Mouse (Mus musculus) spleen, adult 12 weeks (tissue): ENCODE measurements around the gene Rnase11.

ENCODE experiments used
- DNase-seq: peaks from one replicate; pipeline ENCODE4 v3.0.0; 2022; ENCODE audit warnings: low spot score

The Rnase11 gene

DNA sequence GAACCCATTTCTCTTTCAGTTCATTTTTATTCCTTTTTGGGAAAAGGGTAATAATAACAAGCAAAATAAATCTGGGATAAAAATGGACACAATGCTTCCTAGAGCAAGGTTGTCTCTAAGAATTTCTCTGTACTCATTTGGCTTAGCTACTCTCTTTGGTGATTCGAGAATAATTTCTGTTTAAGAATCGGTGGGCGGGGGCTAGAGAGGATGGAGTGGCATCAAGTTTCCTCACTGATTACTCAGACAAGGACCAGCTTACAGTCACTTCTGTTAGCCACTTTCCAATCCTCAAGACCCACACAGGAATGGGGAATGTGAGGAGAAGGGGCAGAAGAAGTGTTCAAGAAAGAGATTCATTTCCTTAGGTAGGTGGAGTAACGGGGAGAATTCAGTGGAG is 41.2 kb downstream of the Rnase11 start:
- no peak for DNase-seq

GRCm38 (mm10) chr14:51007914-51008713 is 41.8 kb downstream of the Rnase11 start:
- DNase-seq = no peak

DNA sequence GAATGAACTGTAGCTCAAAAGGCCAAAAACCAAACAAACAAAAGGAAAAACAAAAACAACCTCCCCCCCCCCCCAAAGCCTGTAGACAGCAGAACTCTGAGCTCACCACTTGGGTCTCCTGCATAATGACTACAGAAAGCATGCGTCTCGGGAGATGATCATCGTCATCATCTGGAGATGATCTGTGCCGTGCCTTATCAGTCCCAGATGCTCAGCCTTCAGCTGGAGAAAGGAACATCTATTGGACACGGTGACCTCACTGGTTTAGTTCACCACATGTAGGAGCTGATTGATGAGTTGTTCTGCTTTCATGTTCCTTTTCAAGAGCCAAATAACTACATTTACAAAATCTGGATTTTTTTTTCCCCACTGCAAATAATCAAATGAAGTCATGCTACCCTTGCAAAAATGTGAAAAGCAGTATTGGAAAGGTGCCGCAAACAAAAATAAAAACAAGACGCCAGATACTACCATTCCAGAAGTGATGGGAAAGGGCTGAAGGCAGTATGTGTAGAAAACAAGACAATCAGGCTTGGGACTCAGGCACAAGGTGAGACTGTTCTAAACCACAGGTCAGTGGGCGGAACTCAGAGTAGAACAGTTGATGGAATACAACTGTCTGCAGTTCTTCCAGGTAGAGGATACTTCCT is 42.7 kb downstream of the Rnase11 start, which contains the start of gene Rnase10:
Gene Rnase10, plus strand, starts transcription at position 600 of the 650 bp plus-strand sequence.
- DNase-seq = no peak
